Mouse (Mus musculus): ENCODE measurements around the gene Plbd1. TPM values are rescaled to one million over a fixed set of nuclear protein-coding genes. Genes with fewer than 3 reads are reported as not detected.

Plbd1 gene
- polyA plus RNA-seq, 1 experiment: 37.1 TPM

DNA sequence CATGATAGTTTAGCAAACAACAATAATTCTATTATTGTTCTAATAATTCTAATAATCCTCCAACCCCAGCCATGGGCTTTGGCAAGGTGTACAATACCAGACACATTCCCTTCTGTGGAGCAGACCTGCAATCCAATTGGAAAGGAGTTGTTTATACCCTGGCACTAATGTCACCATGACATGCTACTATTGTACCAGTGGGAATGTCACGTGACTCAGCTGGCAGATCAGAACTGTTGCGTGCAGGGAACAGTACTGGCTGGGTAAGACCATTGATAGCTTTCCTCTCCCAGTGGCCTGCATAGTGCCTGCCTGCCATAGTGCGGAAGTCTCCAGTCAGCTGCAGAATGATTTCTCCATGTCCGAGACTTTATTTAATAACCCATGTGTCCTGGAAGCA is 67.2 kb downstream of the Plbd1 start:
- TF ChIP-seq CTCF (IDR thresholded peaks at IDR 0.05; ENCODE audit: borderline replicate concordance, control insufficient read depth, extremely low read depth, insufficient read depth, low read length, poor library complexity): no peak
- no peak for TF ChIP-seq POLR2A (IDR thresholded peaks at IDR 0.05; ENCODE audit: control insufficient read depth, extremely low read depth, insufficient read depth, low read length, poor library complexity)
- peaks cover 87% of the 10 kb centered on the region for H3K36me3 ChIP-seq (ENCODE audit: control insufficient read depth, insufficient read depth, low read length)
- WGBS: 97% methylated on average over 4 of the region's 4 CpGs

DNA sequence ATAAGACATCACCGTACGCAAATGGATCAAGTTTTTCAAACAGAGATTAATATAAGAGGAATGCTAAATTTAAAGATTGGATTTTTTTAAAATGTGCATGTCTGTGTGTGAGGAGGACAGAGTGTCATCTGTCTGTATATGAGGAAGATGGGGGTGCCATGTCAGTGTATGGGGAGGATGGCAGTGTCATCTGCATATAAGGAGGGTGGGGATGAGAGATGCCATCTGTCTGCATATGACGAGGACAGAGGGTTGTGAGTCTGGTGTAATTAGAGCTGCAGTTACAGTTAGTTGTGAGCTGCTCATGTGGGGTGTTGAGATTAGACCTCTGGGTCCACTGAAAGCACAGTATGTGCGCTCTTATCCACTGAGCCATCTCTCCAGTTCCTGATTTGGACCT is 71.0 kb downstream of the Plbd1 start:
- H3K27ac ChIP-seq (ENCODE audit: control insufficient read depth, insufficient read depth, low read length): no peak overlapping the region
- TF ChIP-seq POLR2A (IDR thresholded peaks at IDR 0.05; ENCODE audit: control insufficient read depth, extremely low read depth, insufficient read depth, low read length, poor library complexity) (no peak), CTCF (IDR thresholded peaks at IDR 0.05; ENCODE audit: borderline replicate concordance, control insufficient read depth, extremely low read depth, insufficient read depth, low read length, poor library complexity) (no peak)
- 96% methylated on average over 4 of the region's 4 CpGs for WGBS
- no peak for DNase-seq
- no peak overlapping the region for H3K4me3 ChIP-seq (ENCODE audit: control insufficient read depth, insufficient read depth, low read length)
- no peaks in the 10 kb centered on the region for H3K4me1 ChIP-seq (replicated peaks; ENCODE audit: control insufficient read depth, insufficient read depth, low read length)
- peaks cover 83% of the 10 kb centered on the region for H3K36me3 ChIP-seq (ENCODE audit: control insufficient read depth, insufficient read depth, low read length)
- H3K27me3 ChIP-seq (ENCODE audit: control insufficient read depth, insufficient read depth, low read length): no peaks in the 10 kb centered on the region

More for the DNA sequence above, 67.2 kb downstream of the Plbd1 start:
- DNase-seq: no peak
- Histone ChIP-seq H3K27me3 (ENCODE audit: control insufficient read depth, insufficient read depth, low read length) (no peaks in the 10 kb centered on the region), H3K4me3 (ENCODE audit: control insufficient read depth, insufficient read depth, low read length) (no peak overlapping the region), H3K27ac (ENCODE audit: control insufficient read depth, insufficient read depth, low read length) (no peak overlapping the region), H3K4me1 (replicated peaks; ENCODE audit: control insufficient read depth, insufficient read depth, low read length) (no peaks in the 10 kb centered on the region)

DNA sequence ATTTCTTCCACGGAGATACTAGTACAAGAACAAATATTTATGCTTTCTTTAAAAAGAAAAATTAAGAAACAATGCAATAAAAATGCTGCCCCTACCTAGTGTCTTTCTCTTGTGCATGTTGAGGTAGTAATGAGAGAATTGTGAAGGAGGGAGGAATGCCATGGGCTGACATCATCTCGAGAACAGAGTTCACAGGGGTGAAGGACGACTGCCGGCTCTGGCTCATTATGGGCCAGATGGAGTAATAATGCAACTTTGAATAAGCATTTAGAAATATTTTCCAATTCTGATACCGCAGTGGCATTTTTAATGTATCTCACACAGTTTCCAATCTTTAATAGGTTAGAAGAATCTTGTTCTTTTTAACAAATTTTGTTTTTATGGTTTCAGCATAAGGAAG is 95.7 kb downstream of the Plbd1 start:
- TF ChIP-seq POLR2A (IDR thresholded peaks at IDR 0.05; ENCODE audit: control insufficient read depth, extremely low read depth, insufficient read depth, low read length, poor library complexity) (no peak), CTCF (IDR thresholded peaks at IDR 0.05; ENCODE audit: borderline replicate concordance, control insufficient read depth, extremely low read depth, insufficient read depth, low read length, poor library complexity) (no peak)
- H3K27ac ChIP-seq (ENCODE audit: control insufficient read depth, insufficient read depth, low read length): no peak overlapping the region
- peaks cover 82% of the 10 kb centered on the region for H3K36me3 ChIP-seq (ENCODE audit: control insufficient read depth, insufficient read depth, low read length)
- WGBS: 99% methylated on average over 5 of the region's 5 CpGs
- H3K4me3 ChIP-seq (ENCODE audit: control insufficient read depth, insufficient read depth, low read length): no peak overlapping the region
- H3K27me3 ChIP-seq (ENCODE audit: control insufficient read depth, insufficient read depth, low read length): no peaks in the 10 kb centered on the region
- H3K4me1 ChIP-seq (replicated peaks; ENCODE audit: control insufficient read depth, insufficient read depth, low read length): no peaks in the 10 kb centered on the region
- no peak for DNase-seq

Other genes starting within 250 kb of the Plbd1 start
- 0.12 and 0.14 TPM in 2 replicates for gene E330021D16Rik, start 246.4 kb downstream of the Plbd1 start, polyA plus RNA-seq (2012; rRNA removed)
- gene Atf7ip, start 155.8 kb downstream of the Plbd1 start, polyA plus RNA-seq (2012; rRNA removed): 65.1 and 79.5 TPM in 2 replicates
- 0.22 and 0.31 TPM in 2 replicates for gene Gucy2c, start 119.8 kb upstream of the Plbd1 start, polyA plus RNA-seq (2012; rRNA removed)
- gene Hist4h4, start 142.5 kb upstream of the Plbd1 start, polyA plus RNA-seq (2012; rRNA removed): 14.5 and 17.8 TPM in 2 replicates
- 309 and 326 TPM in 2 replicates for gene H2afj, start 146.3 kb upstream of the Plbd1 start, polyA plus RNA-seq (2012; rRNA removed)
- 0.86 and 2.3 TPM in 2 replicates for gene BC049715, start 165.7 kb upstream of the Plbd1 start, polyA plus RNA-seq (2012; rRNA removed)
- 72.3 and 91.3 TPM in 2 replicates for gene Wbp11, start 166.3 kb upstream of the Plbd1 start, polyA plus RNA-seq (2012; rRNA removed)
- gene Smco3, start 173.5 kb upstream of the Plbd1 start, polyA plus RNA-seq (2012; rRNA removed): 0.13 and 0.24 TPM in 2 replicates
- gene Art4, start 195.8 kb upstream of the Plbd1 start, polyA plus RNA-seq (2012; rRNA removed): 12.8 and 13.3 TPM in 2 replicates
- gene Mgp, start 213.9 kb upstream of the Plbd1 start, polyA plus RNA-seq (2012; rRNA removed): 173 and 274 TPM in 2 replicates